Comparison of ENCODE assay signal across 9 mouse cellular contexts in genomic region chr15:91969378-91969777, GRCm38 (mm10).
DNase-seq lines count a peak whose midpoint lies in the region; ATAC-seq lines count a peak whose summit lies in the region.
"Had no signal": no experiment of that assay in that cellular context is flagged by ENCODE, and none has a peak within 500 bp of the region (broad histone marks: within the 10 kb centered on the region; RNA-seq: fewer than 3 reads in every experiment).

No protein-coding gene starts in this region.

- H3K4me3 ChIP-seq in midbrain, embryonic 11.5 days (ENCODE audit: low read depth, low read length): no peak overlapping the region
- H3K4me3 ChIP-seq in midbrain, embryonic 15.5 days: no peak overlapping the region
- H3K4me3 ChIP-seq in limb, embryonic 10.5 days: no peak overlapping the region
- H3K4me3 ChIP-seq: embryonic facial prominence, embryonic 15.5 days had no signal

- H3K27ac ChIP-seq in midbrain, embryonic 11.5 days (ENCODE audit: low read depth, low read length): no peak overlapping the region
- H3K27ac ChIP-seq in midbrain, embryonic 15.5 days: no peak overlapping the region
- H3K27ac ChIP-seq in limb, embryonic 10.5 days: no peak overlapping the region
- H3K27ac ChIP-seq: embryonic facial prominence, embryonic 15.5 days had no signal

- H3K27me3 ChIP-seq in midbrain, embryonic 11.5 days (ENCODE audit: control insufficient read depth, insufficient read depth, low read length): no peaks in the 10 kb centered on the region
- no peaks in the 10 kb centered on the region for H3K27me3 ChIP-seq in midbrain, embryonic 15.5 days (replicated peaks)
- H3K27me3 ChIP-seq in limb, embryonic 10.5 days (ENCODE audit: low read depth, poor library complexity, severe bottlenecking): no peaks in the 10 kb centered on the region

- no peak overlapping the region for H3K9ac ChIP-seq in midbrain, embryonic 11.5 days (ENCODE audit: low read length)
- H3K9ac ChIP-seq in midbrain, embryonic 15.5 days: no peak overlapping the region
- H3K9ac ChIP-seq: embryonic facial prominence, embryonic 15.5 days had no signal

- no peaks in the 10 kb centered on the region for H3K4me1 ChIP-seq in midbrain, embryonic 11.5 days (ENCODE audit: control insufficient read depth, insufficient read depth, low read length)
- no peaks in the 10 kb centered on the region for H3K4me1 ChIP-seq in midbrain, embryonic 15.5 days
- H3K4me1 ChIP-seq in limb, embryonic 10.5 days: peaks cover 13% of the 10 kb centered on the region
- H3K4me1 ChIP-seq: embryonic facial prominence, embryonic 15.5 days had no signal

- peak; percentile 98 for DNase-seq in midbrain, embryonic 11.5 days (ENCODE audit: low spot score, missing footprints)
- peak; percentile 89 for DNase-seq in brain, adult 2 months (ENCODE audit: low read depth, low spot score)
- peak; percentile 29 for DNase-seq in fibroblast of lung, adult 2 months (ENCODE audit: low read depth)
- peak; percentile 5 to 61 for DNase-seq in kidney, adult 8-10 months
- DNase-seq in limb, embryonic 10.5 days (ENCODE audit: low spot score): peak; percentile 74
- peak; percentile 47 for DNase-seq in ovary, postnatal 36 days (ENCODE audit: low spot score)

- WGBS in midbrain, embryonic 11.5 days: 23% methylated on average over 10 of the region's 10 CpGs
- 27% methylated on average over 10 of the region's 10 CpGs for WGBS in midbrain, embryonic 15.5 days
- 29% methylated on average over 10 of the region's 10 CpGs for WGBS in limb, embryonic 10.5 days

- no peaks in the 10 kb centered on the region for H3K36me3 ChIP-seq in midbrain, embryonic 11.5 days (ENCODE audit: control insufficient read depth, insufficient read depth, low read length)
- H3K36me3 ChIP-seq in midbrain, embryonic 15.5 days (replicated peaks): no peaks in the 10 kb centered on the region
- no peaks in the 10 kb centered on the region for H3K36me3 ChIP-seq in limb, embryonic 10.5 days
- H3K36me3 ChIP-seq: embryonic facial prominence, embryonic 15.5 days had no signal

- H3K9me3 ChIP-seq in midbrain, embryonic 11.5 days (ENCODE audit: control insufficient read depth, low read length): no peaks in the 10 kb centered on the region
- H3K9me3 ChIP-seq in midbrain, embryonic 15.5 days: no peaks in the 10 kb centered on the region
- H3K9me3 ChIP-seq in limb, embryonic 10.5 days (replicated peaks): no peaks in the 10 kb centered on the region
- H3K9me3 ChIP-seq: embryonic facial prominence, embryonic 15.5 days had no signal

- no peak overlapping the region for H3K4me2 ChIP-seq in midbrain, embryonic 11.5 days
- H3K4me2 ChIP-seq in midbrain, embryonic 15.5 days: no peak overlapping the region
- H3K4me2 ChIP-seq: embryonic facial prominence, embryonic 15.5 days had no signal

- ATAC-seq in midbrain, embryonic 11.5 days (ENCODE audit: low FRiP score): peak; percentile 75; the same call in 1 of the 2 replicates
- ATAC-seq in midbrain, embryonic 15.5 days (replicated peaks): no peak
- ATAC-seq in activated CD4-positive, CD25-positive, alpha-beta regulatory T cell, adult 4 months: no peak

Comparison
In these comparisons a context has a peak if more than half of its experiments do, and no peak if none do; other contexts are left out.
1. DNase-seq: peak in every context shown above with its lines; median percentile 98 in midbrain, embryonic 11.5 days; 89 in brain, adult 2 months; 74 in limb, embryonic 10.5 days; 47 in ovary, postnatal 36 days; 33 in kidney, adult 8-10 months; 29 in fibroblast of lung, adult 2 months.